Mouse (Mus musculus): Measurements from ENCODE around the gene Prc1.

- TF ChIP-seq GATA1 (IDR thresholded peaks at IDR 0.05; ENCODE audit: borderline replicate concordance, low read length) (no peak), FLI1 (IDR thresholded peaks at IDR 0.05; ENCODE audit: low read length) (no peak)
These were observed 30.0 kb downstream of the Prc1 start, which contains the start of gene Rccd1 for GRCm38 (mm10) chr7:80324043-80324815.
